Mouse (Mus musculus) kidney, adult 2 months (tissue): ENCODE data around the gene Cnot2.

Experiments
- CTCF ChIP-seq: fragments of 200-500 bp; conservative IDR thresholded peaks from 2 replicates; pipeline ENCODE4 v1.5.1; 2011; ENCODE audit warnings: low read depth, mild to moderate bottlenecking, control low read depth, low read length, moderate library complexity, mixed read lengths; ENCODE audit not compliant: insufficient read depth, insufficient read length
- POLR2A ChIP-seq: fragments of 200-500 bp; IDR thresholded peaks from one replicate; pipeline ENCODE4 v1.6.1; 2011; ENCODE audit warnings: low read depth, low read length, control low read depth

DNA sequence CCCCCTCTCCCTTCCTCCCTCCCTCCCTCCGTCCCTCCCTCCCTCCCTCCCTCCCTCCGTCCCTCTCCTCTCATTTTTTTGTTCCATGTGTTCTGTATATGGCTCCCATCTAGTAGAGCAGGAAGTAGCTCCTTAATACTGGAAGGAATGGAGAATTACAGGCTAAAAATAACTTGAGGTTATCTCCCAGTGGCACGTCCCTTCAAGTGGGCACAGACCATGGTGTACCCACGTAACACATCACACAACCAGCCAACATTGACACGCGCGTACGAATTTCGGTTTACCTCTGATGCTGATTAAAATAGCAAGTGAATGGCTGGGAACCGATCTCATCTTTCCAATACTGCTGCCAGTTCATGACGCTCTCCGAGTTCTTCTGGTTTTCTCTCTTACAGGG, 135.3 kb downstream of the Cnot2 start:
- TF ChIP-seq CTCF = no peak
- TF ChIP-seq POLR2A = no peak
